Mouse (Mus musculus) adipocyte (in vitro differentiated cells): Measurements from ENCODE around the gene Fam13c.
"Not testable (repeated sequence)": the region's sequence is repeated elsewhere in the genome, so short reads cannot be mapped to it uniquely, and the experiment has no call there.

Experiments
- DNase-seq: peaks from one replicate; pipeline ENCODE4 v3.0.0-alpha.2; 2016; ENCODE audit warnings: low spot score

Gene Fam13c

GRCm38 (mm10) chr10:70439676-70440521, at the start of gene Fam13c:
Fam13c (plus strand) TSS chr10:70440481.
- no peak for DNase-seq

- no peak for DNase-seq
Observed at GRCm38 (mm10) chr10:70395900-70396299, 44.4 kb upstream of the Fam13c start.

- no peak for DNase-seq
Observed at GRCm38 (mm10) chr10:70398224-70398623, 42.1 kb upstream of the Fam13c start.

- DNase-seq, result no peak
Observed at GRCm38 (mm10) chr10:70402006-70402405, 38.3 kb upstream of the Fam13c start.

- DNase-seq, result peak; percentile 43
Observed at GRCm38 (mm10) chr10:70402711-70403110, 37.6 kb upstream of the Fam13c start.

- DNase-seq, result peak; percentile 14
Observed at GRCm38 (mm10) chr10:70417811-70418486, 22.3 kb upstream of the Fam13c start.

- no peak for DNase-seq
Observed at GRCm38 (mm10) chr10:70419282-70420264, 20.7 kb upstream of the Fam13c start.

- peak; percentile 51 for DNase-seq
Observed at GRCm38 (mm10) chr10:70426373-70426772, 13.9 kb upstream of the Fam13c start.

- peak; percentile 82 for DNase-seq
Observed at GRCm38 (mm10) chr10:70428121-70428662, 12.1 kb upstream of the Fam13c start.

- DNase-seq, result no peak
Observed at GRCm38 (mm10) chr10:70429341-70429740, 10.9 kb upstream of the Fam13c start.

- no peak for DNase-seq
Observed at GRCm38 (mm10) chr10:70433334-70433733, 6.9 kb upstream of the Fam13c start.

GRCm38 (mm10) chr10:70433736-70434135, 6.5 kb upstream of the Fam13c start:
- not testable (repeated sequence) for DNase-seq

GRCm38 (mm10) chr10:70436656-70437055, 3.6 kb upstream of the Fam13c start:
- DNase-seq, result no peak

GRCm38 (mm10) chr10:70437289-70437688, 3.0 kb upstream of the Fam13c start:
- DNase-seq, result peak; percentile 17

- peak; percentile 64 for DNase-seq
Observed at GRCm38 (mm10) chr10:70440639-70441461, 569 bp downstream of the Fam13c start.

GRCm38 (mm10) chr10:70442156-70442555, 1.9 kb downstream of the Fam13c start:
- no peak for DNase-seq

GRCm38 (mm10) chr10:70442623-70443022, 2.3 kb downstream of the Fam13c start:
- no peak for DNase-seq

GRCm38 (mm10) chr10:70447787-70448186, 7.5 kb downstream of the Fam13c start:
- DNase-seq, result no peak

GRCm38 (mm10) chr10:70449206-70449605, 8.9 kb downstream of the Fam13c start:
- DNase-seq, result no peak

GRCm38 (mm10) chr10:70455886-70456305, 15.6 kb downstream of the Fam13c start:
- no peak for DNase-seq
